In genomic region chr13:111309848-111310692, GRCm38 (mm10) we compare ENCODE assay signal across 14 mouse cellular contexts. TPM values are rescaled to one million over a fixed set of nuclear protein-coding genes. Genes with fewer than 3 reads are reported as not detected.
A peak's percentile ranks its signal among the peaks of the same experiment; 100 is the strongest.
DNase-seq lines count a peak whose midpoint lies in the region; ATAC-seq and TF ChIP-seq lines count a peak whose summit lies in the region.
"Had no signal": no experiment of that assay in that cellular context is flagged by ENCODE, and none has a peak within 500 bp of the region (broad histone marks: within the 10 kb centered on the region; RNA-seq: fewer than 3 reads in every experiment).

No protein-coding gene starts in this region.

- no peaks in the 10 kb centered on the region for H3K9me3 ChIP-seq in forebrain, embryonic 13.5 days (replicated peaks)
- no peaks in the 10 kb centered on the region for H3K9me3 ChIP-seq in forebrain, embryonic 11.5 days (ENCODE audit: control insufficient read depth, low read length)
- H3K9me3 ChIP-seq in midbrain, embryonic 16.5 days (replicated peaks; ENCODE audit: control insufficient read depth, low read length, poor library complexity, severe bottlenecking) = no peaks in the 10 kb centered on the region
- H3K9me3 ChIP-seq: liver, embryonic 15.5 days had no signal

- no peaks in the 10 kb centered on the region for H3K27me3 ChIP-seq in forebrain, embryonic 13.5 days
- no peaks in the 10 kb centered on the region for H3K27me3 ChIP-seq in forebrain, embryonic 11.5 days (ENCODE audit: control insufficient read depth, insufficient read depth, low read length)
- H3K27me3 ChIP-seq in cerebellum, adult 2 months (ENCODE audit: control insufficient read depth, insufficient read depth, low read length) = no peaks in the 10 kb centered on the region
- H3K27me3 ChIP-seq in midbrain, embryonic 16.5 days (ENCODE audit: control insufficient read depth, insufficient read depth, low read depth, low read length) = no peaks in the 10 kb centered on the region
- H3K27me3 ChIP-seq: liver, embryonic 15.5 days had no signal

- no peak overlapping the region for H3K4me2 ChIP-seq in forebrain, embryonic 13.5 days
- no peak overlapping the region for H3K4me2 ChIP-seq in forebrain, embryonic 11.5 days (ENCODE audit: low read depth, low read length, severe bottlenecking)
- H3K4me2 ChIP-seq in midbrain, embryonic 16.5 days (ENCODE audit: low read length) = no peak overlapping the region
- H3K4me2 ChIP-seq: liver, embryonic 15.5 days had no signal

- no peak overlapping the region for H3K27ac ChIP-seq in forebrain, embryonic 13.5 days
- H3K27ac ChIP-seq in forebrain, embryonic 11.5 days (ENCODE audit: low read depth, low read length) = no peak overlapping the region
- H3K27ac ChIP-seq in cerebellum, adult 2 months (ENCODE audit: insufficient read depth, low read length) = peak overlapping the region; percentile 41; the same call in 1 of the 2 replicates
- H3K27ac ChIP-seq in midbrain, embryonic 16.5 days (ENCODE audit: low read length) = peak overlapping the region; percentile 58
- H3K27ac ChIP-seq: liver, embryonic 15.5 days; stomach, postnatal 0 days had no signal

- no peak for TF ChIP-seq CTCF in cerebellum, adult 2 months (IDR thresholded peaks at IDR 0.05; ENCODE audit: borderline replicate concordance, insufficient read depth, low read depth, low read length)

- H3K4me1 ChIP-seq in forebrain, embryonic 13.5 days = peaks cover 2% of the 10 kb centered on the region; the same call in 1 of the 2 replicates
- H3K4me1 ChIP-seq in forebrain, embryonic 11.5 days (replicated peaks; ENCODE audit: control insufficient read depth, insufficient read depth, low read length) = no peaks in the 10 kb centered on the region
- peaks cover 3% of the 10 kb centered on the region; the same call in 1 of the 2 replicates for H3K4me1 ChIP-seq in cerebellum, adult 2 months (ENCODE audit: control insufficient read depth, insufficient read depth, low read length)
- H3K4me1 ChIP-seq in midbrain, embryonic 16.5 days (ENCODE audit: control insufficient read depth, insufficient read depth, low read length) = 0 out of 2 replicates have a peak, but pooled peaks cover 2% of the 10 kb centered on the region
- H3K4me1 ChIP-seq: liver, embryonic 15.5 days had no signal

- ATAC-seq in forebrain, embryonic 13.5 days = peak; percentile 61
- no peak for ATAC-seq in forebrain, embryonic 11.5 days (replicated peaks; ENCODE audit: low FRiP score)
- ATAC-seq in midbrain, embryonic 16.5 days = peak; percentile 62; the same call in 1 of the 2 replicates

- DNase-seq in forebrain, embryonic 11.5 days (ENCODE audit: low spot score) = no peak
- peak; percentile 48 to 71 for DNase-seq in cerebellum, adult 2 months
- DNase-seq in layer of hippocampus, adult 18-20 months (ENCODE audit: low spot score in 2 of 2) = peak; percentile 51 to 83
- no peak for DNase-seq in kidney, postnatal 10 days
- DNase-seq in urinary bladder, postnatal 10 days (ENCODE audit: low spot score) = no peak
- DNase-seq in urinary bladder, postnatal 36 days (ENCODE audit: low spot score in 2 of 2) = no peak
- DNase-seq: gastrocnemius, postnatal 36 days had no signal

- no peak overlapping the region for H3K9ac ChIP-seq in forebrain, embryonic 13.5 days
- no peak overlapping the region for H3K9ac ChIP-seq in forebrain, embryonic 11.5 days (ENCODE audit: low read length)
- no peak overlapping the region for H3K9ac ChIP-seq in midbrain, embryonic 16.5 days (ENCODE audit: low read depth, low read length)
- H3K9ac ChIP-seq: liver, embryonic 15.5 days had no signal

- H3K4me3 ChIP-seq in forebrain, embryonic 13.5 days = no peak overlapping the region
- H3K4me3 ChIP-seq in forebrain, embryonic 11.5 days (ENCODE audit: low read depth, low read length) = no peak overlapping the region
- peak overlapping the region; percentile 47 for H3K4me3 ChIP-seq in cerebellum, adult 2 months (replicated peaks; ENCODE audit: insufficient read depth, low read depth, low read length)
- no peak overlapping the region for H3K4me3 ChIP-seq in midbrain, embryonic 16.5 days (ENCODE audit: low read depth, low read length)
- H3K4me3 ChIP-seq: liver, embryonic 15.5 days had no signal

- TF ChIP-seq POLR2A in cerebellum, adult 2 months (IDR thresholded peaks at IDR 0.05; ENCODE audit: borderline replicate concordance, insufficient read depth, low read length) = no peak

- WGBS in forebrain, embryonic 13.5 days = 72% methylated on average over 14 of the region's 14 CpGs
- WGBS in forebrain, embryonic 11.5 days = 88% methylated on average over 14 of the region's 14 CpGs
- 15% methylated on average over 14 of the region's 14 CpGs for WGBS in cerebellum, adult 2 months
- 67% methylated on average over 14 of the region's 14 CpGs for WGBS in midbrain, embryonic 16.5 days

- no peaks in the 10 kb centered on the region for H3K36me3 ChIP-seq in forebrain, embryonic 13.5 days (ENCODE audit: poor library complexity, severe bottlenecking)
- H3K36me3 ChIP-seq in forebrain, embryonic 11.5 days (ENCODE audit: control insufficient read depth, insufficient read depth, low read length) = no peaks in the 10 kb centered on the region
- H3K36me3 ChIP-seq in midbrain, embryonic 16.5 days (ENCODE audit: control insufficient read depth, insufficient read depth, low read length) = no peaks in the 10 kb centered on the region
- H3K36me3 ChIP-seq: liver, embryonic 15.5 days had no signal

RNA-seq across cellular contexts. Expression of gene Actbl2, which starts 55.3 kb away (rescaled TPM):
- polyA plus RNA-seq in forebrain, embryonic 13.5 days (2015; fragmentation: Nextera tagmentation; extraction: Ambion mirVana) = not detected in 2 replicates
- not detected in 2 replicates for polyA plus RNA-seq in forebrain, embryonic 11.5 days (2014; fragmentation: Nextera tagmentation; extraction: Ambion mirVana)
- 0.34 and 0.38 TPM in 2 replicates for polyA plus RNA-seq in cerebellum, adult 2 months (2012; rRNA removed)
- total RNA-seq in layer of hippocampus, adult 18-20 months (2021) = not detected
- not detected in 2 replicates for polyA plus RNA-seq in midbrain, embryonic 16.5 days (2015; fragmentation: Nextera tagmentation; extraction: Ambion mirVana)
- total RNA-seq: gastrocnemius, postnatal 36 days had no signal
- polyA plus RNA-seq: C2C12; intestine, embryonic 14.5 days; liver, embryonic 15.5 days; neural tube, embryonic 11.5 days; stomach, postnatal 0 days had no signal

Comparison
In these comparisons a context has a peak if more than half of its experiments do, and no peak if none do; other contexts are left out.
1. H3K27ac ChIP-seq: peak in cerebellum, adult 2 months (single experiment) and midbrain, embryonic 16.5 days (single experiment); none in forebrain, embryonic 13.5 days (single experiment) and forebrain, embryonic 11.5 days (single experiment).
2. DNase-seq: peak in cerebellum, adult 2 months (2 of 2) and layer of hippocampus, adult 18-20 months (2 of 2); none in forebrain, embryonic 11.5 days (single experiment), kidney, postnatal 10 days (single experiment), urinary bladder, postnatal 10 days (single experiment) and urinary bladder, postnatal 36 days (0 of 2).